Comparison of ENCODE assay signal across 8 mouse cellular contexts in the genomic region with DNA sequence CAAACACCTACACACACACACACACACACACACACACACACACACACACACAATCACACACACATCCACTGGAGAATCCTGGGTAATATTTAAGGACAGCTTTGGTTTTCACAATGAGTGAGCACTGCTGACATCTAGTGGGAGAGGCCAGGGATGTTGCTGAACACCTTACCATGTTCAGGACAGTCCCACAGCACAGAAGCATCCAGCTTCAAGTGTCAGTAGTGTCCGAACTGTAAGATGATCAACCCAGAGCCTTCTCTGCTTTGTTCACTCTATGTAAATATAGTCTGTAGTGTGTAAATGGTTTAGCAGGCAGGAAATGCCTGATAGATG.
DNase-seq lines count a peak whose midpoint lies in the region; ATAC-seq and TF ChIP-seq lines count a peak whose summit lies in the region.

No protein-coding gene starts in this region.

- no peaks in the 10 kb centered on the region for H3K4me1 ChIP-seq in embryonic facial prominence, embryonic 10.5 days
- no peaks in the 10 kb centered on the region for H3K4me1 ChIP-seq in intestine, postnatal 0 days (replicated peaks; ENCODE audit: control insufficient read depth, insufficient read depth, low read length)
- no peaks in the 10 kb centered on the region for H3K4me1 ChIP-seq in neural tube, embryonic 15.5 days

- peak; percentile 72 for TF ChIP-seq CTCF in intestine, postnatal 0 days (IDR thresholded peaks at IDR 0.05; ENCODE audit: low read depth)

- WGBS in embryonic facial prominence, embryonic 10.5 days, result 67% methylated on average over 1 of the region's 1 CpGs
- 23% methylated on average over 1 of the region's 1 CpGs for WGBS in intestine, postnatal 0 days
- 64% methylated on average over 1 of the region's 1 CpGs for WGBS in neural tube, embryonic 15.5 days

- H3K9ac ChIP-seq in intestine, postnatal 0 days (ENCODE audit: low read depth, low read length), result no peak overlapping the region
- no peak overlapping the region for H3K9ac ChIP-seq in neural tube, embryonic 15.5 days (replicated peaks)

- no peaks in the 10 kb centered on the region for H3K36me3 ChIP-seq in embryonic facial prominence, embryonic 10.5 days (replicated peaks)
- H3K36me3 ChIP-seq in intestine, postnatal 0 days (ENCODE audit: control insufficient read depth, insufficient read depth), result no peaks in the 10 kb centered on the region
- H3K36me3 ChIP-seq in neural tube, embryonic 15.5 days, result no peaks in the 10 kb centered on the region

- DNase-seq in heart, adult 18-20 months, result peak; percentile 8 to 40
- DNase-seq in heart, adult 9 months (ENCODE audit: low spot score in 2 of 2), result no peak
- DNase-seq in A20 (ENCODE audit: low read depth, low spot score), result peak; percentile 19
- DNase-seq in embryonic facial prominence, embryonic 10.5 days (ENCODE audit: low spot score), result peak; percentile 17
- no peak for DNase-seq in urinary bladder, postnatal 36 days (ENCODE audit: low spot score in 2 of 2)
- no peak for DNase-seq in B cell, adult 2 months

- H3K27ac ChIP-seq in embryonic facial prominence, embryonic 10.5 days (replicated peaks), result no peak overlapping the region
- H3K27ac ChIP-seq in intestine, postnatal 0 days (ENCODE audit: low read depth, low read length), result no peak overlapping the region
- H3K27ac ChIP-seq in neural tube, embryonic 15.5 days (replicated peaks), result no peak overlapping the region

- H3K4me2 ChIP-seq in intestine, postnatal 0 days (replicated peaks; ENCODE audit: low read depth), result no peak overlapping the region
- no peak overlapping the region for H3K4me2 ChIP-seq in neural tube, embryonic 15.5 days

- no peak for ATAC-seq in intestine, postnatal 0 days
- ATAC-seq in neural tube, embryonic 15.5 days (ENCODE audit: low FRiP score), result peak; percentile 80

- H3K27me3 ChIP-seq in embryonic facial prominence, embryonic 10.5 days (replicated peaks; ENCODE audit: low read depth, poor library complexity, severe bottlenecking), result no peaks in the 10 kb centered on the region
- no peaks in the 10 kb centered on the region for H3K27me3 ChIP-seq in intestine, postnatal 0 days (replicated peaks; ENCODE audit: control insufficient read depth, insufficient read depth, low read length)
- 0 out of 2 replicates have a peak, but pooled peaks cover 3% of the 10 kb centered on the region for H3K27me3 ChIP-seq in neural tube, embryonic 15.5 days (replicated peaks)

- no peaks in the 10 kb centered on the region for H3K9me3 ChIP-seq in embryonic facial prominence, embryonic 10.5 days
- no peaks in the 10 kb centered on the region for H3K9me3 ChIP-seq in intestine, postnatal 0 days (ENCODE audit: control insufficient read depth)
- H3K9me3 ChIP-seq in neural tube, embryonic 15.5 days (replicated peaks), result no peaks in the 10 kb centered on the region

- H3K4me3 ChIP-seq in embryonic facial prominence, embryonic 10.5 days, result no peak overlapping the region
- no peak overlapping the region for H3K4me3 ChIP-seq in intestine, postnatal 0 days (ENCODE audit: low read depth, low read length)
- no peak overlapping the region for H3K4me3 ChIP-seq in neural tube, embryonic 15.5 days (replicated peaks)

Comparison
In these comparisons a context has a peak if more than half of its experiments do, and no peak if none do; other contexts are left out.
1. DNase-seq: peak in heart, adult 18-20 months (2 of 2), A20 (single experiment) and embryonic facial prominence, embryonic 10.5 days (single experiment); none in heart, adult 9 months (0 of 2), urinary bladder, postnatal 36 days (0 of 2) and B cell, adult 2 months (0 of 2).